Mouse (Mus musculus): ENCODE data around the gene Il15. TPM values are rescaled to one million over a fixed set of nuclear protein-coding genes. Genes with fewer than 3 reads are reported as not detected.

Gene Il15
- polyA plus RNA-seq, 1 experiment from 2014 or later: 10.2 TPM

DNA sequence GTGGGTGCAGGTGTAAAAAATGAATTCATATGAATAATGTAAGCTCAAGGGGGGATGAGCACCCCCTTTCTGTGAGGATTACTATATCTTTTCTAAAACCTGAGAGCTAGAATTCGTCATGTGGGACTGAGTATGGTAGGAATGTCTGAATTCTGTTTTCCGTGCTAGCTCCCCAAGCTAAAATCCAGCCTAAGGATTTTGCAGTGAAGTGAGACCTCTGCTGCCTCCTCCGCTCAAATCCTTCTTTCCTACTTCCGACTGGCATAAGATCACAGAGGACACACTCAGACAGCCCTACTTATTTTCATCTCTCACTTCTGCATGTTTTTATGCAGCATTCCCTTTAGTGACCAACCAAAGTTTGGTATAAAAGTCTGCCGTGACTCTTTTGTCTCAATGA is 121.0 kb downstream of the Il15 start:
- H3K36me3 ChIP-seq: no peaks in the 10 kb centered on the region
- no peaks in the 10 kb centered on the region for H3K4me1 ChIP-seq (replicated peaks)
- H3K4me2 ChIP-seq (replicated peaks): no peak overlapping the region
- 77% methylated on average over 5 of the region's 5 CpGs for WGBS
- no peak overlapping the region for H3K4me3 ChIP-seq (replicated peaks)
- ATAC-seq: no peak
- no peaks in the 10 kb centered on the region for H3K9me3 ChIP-seq
- no peaks in the 10 kb centered on the region for H3K27me3 ChIP-seq (replicated peaks)
- H3K9ac ChIP-seq: no peak overlapping the region
- no peak overlapping the region for H3K27ac ChIP-seq

Measured in intestine, embryonic 15.5 days (tissue).